Comparison of ENCODE assay signal across 9 mouse cellular contexts in the genomic region with DNA sequence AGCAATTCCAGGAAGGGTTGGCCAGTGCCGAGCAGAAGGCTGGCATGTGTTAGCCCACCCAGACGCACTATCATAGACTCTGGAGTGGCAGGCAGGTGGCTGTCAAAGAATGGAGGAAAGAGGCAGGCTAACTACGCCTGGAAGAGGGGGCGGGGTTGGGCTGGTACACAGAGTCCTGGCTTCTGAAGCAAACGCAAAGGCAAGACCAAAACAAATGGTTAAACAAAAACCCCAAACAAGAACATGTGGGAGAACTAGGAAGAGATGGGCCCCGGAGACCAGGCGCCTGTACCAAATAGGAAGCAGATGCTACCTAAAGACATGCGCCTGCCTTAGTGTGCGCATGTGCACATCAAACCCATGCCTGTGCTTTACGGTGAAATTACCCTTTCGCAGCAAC. TPM values are rescaled to one million over a fixed set of nuclear protein-coding genes. Genes with fewer than 3 reads are reported as not detected.
DNase-seq lines count a peak whose midpoint lies in the region; ATAC-seq and TF ChIP-seq lines count a peak whose summit lies in the region.
"Had no signal": no experiment of that assay in that cellular context is flagged by ENCODE, and none has a peak within 500 bp of the region (broad histone marks: within the 10 kb centered on the region; RNA-seq: fewer than 3 reads in every experiment).

No protein-coding gene starts in this region.

- H3K27me3 ChIP-seq in lung, embryonic 14.5 days (ENCODE audit: insufficient read depth, low read length): no peaks in the 10 kb centered on the region
- H3K27me3 ChIP-seq in hindbrain, postnatal 0 days (ENCODE audit: insufficient read depth, low read length): no peaks in the 10 kb centered on the region
- no peaks in the 10 kb centered on the region for H3K27me3 ChIP-seq in neural tube, embryonic 14.5 days (ENCODE audit: control insufficient read depth, insufficient read depth, low read length)

- H3K4me2 ChIP-seq in lung, embryonic 14.5 days: peak overlapping the region; percentile 66
- H3K4me2 ChIP-seq in hindbrain, postnatal 0 days (ENCODE audit: low read depth, low read length): peak overlapping the region; percentile 59
- H3K4me2 ChIP-seq in neural tube, embryonic 14.5 days (ENCODE audit: low read depth, low read length): peak overlapping the region; percentile 57
- H3K4me2 ChIP-seq: liver, embryonic 13.5 days had no signal

- H3K4me1 ChIP-seq in lung, embryonic 14.5 days (ENCODE audit: insufficient read depth): peaks cover 9% of the 10 kb centered on the region; the same call in 1 of the 2 replicates
- H3K4me1 ChIP-seq in hindbrain, postnatal 0 days (ENCODE audit: insufficient read depth, low read length): peaks cover 6% of the 10 kb centered on the region
- 0 out of 2 replicates have a peak, but pooled peaks cover 5% of the 10 kb centered on the region for H3K4me1 ChIP-seq in neural tube, embryonic 14.5 days (ENCODE audit: control insufficient read depth, insufficient read depth, low read length)
- H3K4me1 ChIP-seq: liver, embryonic 13.5 days had no signal

- H3K9me3 ChIP-seq in lung, embryonic 14.5 days (ENCODE audit: low read depth, low read length): no peaks in the 10 kb centered on the region
- no peaks in the 10 kb centered on the region for H3K9me3 ChIP-seq in hindbrain, postnatal 0 days (ENCODE audit: low read length)
- H3K9me3 ChIP-seq in neural tube, embryonic 14.5 days (ENCODE audit: control insufficient read depth, low read length): no peaks in the 10 kb centered on the region
- H3K9me3 ChIP-seq: liver, embryonic 13.5 days had no signal

- H3K27ac ChIP-seq in lung, embryonic 14.5 days (ENCODE audit: low read depth): no peak overlapping the region
- peak overlapping the region; percentile 41 for H3K27ac ChIP-seq in hindbrain, postnatal 0 days
- H3K27ac ChIP-seq in neural tube, embryonic 14.5 days (ENCODE audit: low read depth, low read length): no peak overlapping the region
- H3K27ac ChIP-seq: liver, embryonic 13.5 days had no signal

- ATAC-seq in lung, embryonic 14.5 days (ENCODE audit: insufficient read depth): no peak
- ATAC-seq in hindbrain, postnatal 0 days: peak; percentile 80
- ATAC-seq in neural tube, embryonic 14.5 days (ENCODE audit: low read depth): peak; percentile 64; the same call in 1 of the 2 replicates

- 67% methylated on average over 11 of the region's 11 CpGs for WGBS in lung, embryonic 14.5 days
- 48% methylated on average over 11 of the region's 11 CpGs for WGBS in hindbrain, postnatal 0 days
- 39% methylated on average over 11 of the region's 11 CpGs for WGBS in neural tube, embryonic 14.5 days

- TF ChIP-seq CTCF in lung, embryonic 14.5 days (IDR thresholded peaks at IDR 0.05; ENCODE audit: low read depth): no peak
- no peak for TF ChIP-seq CTCF in hindbrain, postnatal 0 days (IDR thresholded peaks at IDR 0.05; ENCODE audit: low read depth)

- H3K4me3 ChIP-seq in lung, embryonic 14.5 days (ENCODE audit: low read depth, low read length): peak overlapping the region; percentile 51; the same call in 1 of the 2 replicates
- peak overlapping the region; percentile 41 for H3K4me3 ChIP-seq in hindbrain, postnatal 0 days (ENCODE audit: low read length)
- peak overlapping the region; percentile 9; the same call in 1 of the 2 replicates for H3K4me3 ChIP-seq in neural tube, embryonic 14.5 days (ENCODE audit: low read depth, low read length)
- H3K4me3 ChIP-seq: liver, embryonic 13.5 days had no signal

- no peak overlapping the region for H3K9ac ChIP-seq in lung, embryonic 14.5 days
- H3K9ac ChIP-seq in hindbrain, postnatal 0 days (replicated peaks; ENCODE audit: low read length): 0 out of 2 replicates have a peak overlapping the region, but pooled peaks have one; percentile 24
- no peak overlapping the region for H3K9ac ChIP-seq in neural tube, embryonic 14.5 days (replicated peaks; ENCODE audit: low read depth, low read length)
- H3K9ac ChIP-seq: liver, embryonic 13.5 days had no signal

- no peaks in the 10 kb centered on the region for H3K36me3 ChIP-seq in lung, embryonic 14.5 days (ENCODE audit: insufficient read depth)
- no peaks in the 10 kb centered on the region for H3K36me3 ChIP-seq in hindbrain, postnatal 0 days (ENCODE audit: insufficient read depth, low read length)
- H3K36me3 ChIP-seq in neural tube, embryonic 14.5 days (ENCODE audit: control insufficient read depth, insufficient read depth, low read length): no peaks in the 10 kb centered on the region
- H3K36me3 ChIP-seq: liver, embryonic 13.5 days had no signal

- DNase-seq in cerebellum, postnatal 25 days: peak; percentile 50 to 61
- DNase-seq in cerebellum, adult 11 months: no peak
- DNase-seq in lung, embryonic 14.5 days: no peak
- DNase-seq in lung, adult 18-20 months: no peak
- DNase-seq in hindbrain, postnatal 0 days (ENCODE audit: low spot score): peak; percentile 49
- no peak for DNase-seq in right cerebral cortex, adult 18-20 months
- DNase-seq in adrenal gland, adult 8-10 months: no peak
- DNase-seq: liver, embryonic 13.5 days had no signal

RNA-seq across cellular contexts. Expression of a gene that starts 2.5 kb away (rescaled TPM):
- polyA plus RNA-seq in lung, embryonic 14.5 days (2014; fragmentation: Nextera tagmentation; extraction: Ambion mirVana): 12.1 and 12.6 TPM in 2 replicates
- total RNA-seq in hindbrain, postnatal 0 days (2014; rRNA removed): 11.2 and 14.2 TPM in 2 replicates
- 14.9 and 19.9 TPM in 2 replicates for polyA plus RNA-seq in hindbrain, postnatal 0 days (2015; fragmentation: Nextera tagmentation; extraction: Ambion mirVana)
- polyA plus RNA-seq in neural tube, embryonic 14.5 days (2014; fragmentation: Nextera tagmentation; extraction: Ambion mirVana): 10.1 and 12.1 TPM in 2 replicates
- 10 to 100 TPM; 20.8 to 37.2 (median 30.9) TPM for total RNA-seq in adrenal gland, adult 8-10 months (2022)

RNA-seq across cellular contexts. Expression of a gene that starts 12.9 kb away (rescaled TPM):
- polyA plus RNA-seq in lung, embryonic 14.5 days (2014; fragmentation: Nextera tagmentation; extraction: Ambion mirVana): 2.9 and 3.3 TPM in 2 replicates
- total RNA-seq in hindbrain, postnatal 0 days (2014; rRNA removed): 9.3 and 10.6 TPM in 2 replicates
- polyA plus RNA-seq in hindbrain, postnatal 0 days (2015; fragmentation: Nextera tagmentation; extraction: Ambion mirVana): 2.4 and 2.6 TPM in 2 replicates
- polyA plus RNA-seq in neural tube, embryonic 14.5 days (2014; fragmentation: Nextera tagmentation; extraction: Ambion mirVana): 4.0 TPM in 2 replicates
- 1 to 10 TPM; 6.3 to 7.4 (median 7.0) TPM for total RNA-seq in adrenal gland, adult 8-10 months (2022)

Comparison
In these comparisons a context has a peak if more than half of its experiments do, and no peak if none do; other contexts are left out.
1. DNase-seq: peak in cerebellum, postnatal 25 days (2 of 2) and hindbrain, postnatal 0 days (single experiment); none in cerebellum, adult 11 months (single experiment), lung, embryonic 14.5 days (single experiment), lung, adult 18-20 months (0 of 2), right cerebral cortex, adult 18-20 months (single experiment) and adrenal gland, adult 8-10 months (single experiment).
2. Peak in every context shown above with its lines, with median percentiles within 50 percentile points of each other: H3K4me2 ChIP-seq and H3K4me3 ChIP-seq.